Mouse (Mus musculus) thymus, adult 18-20 months (tissue): ENCODE data around the gene 9130213A22Rik.

Experiments
- DNase-seq, 2 experiments: peaks; one replicate each; pipeline ENCODE4 v3.0.0; 2022; ENCODE audit warnings: mixed read lengths in 2 of 2

9130213A22Rik gene

GRCm38 (mm10) chr11:69123056-69123692 is 785 bp upstream of the 9130213A22Rik start:
- DNase-seq, result peak; percentile 68 to 83

GRCm38 (mm10) chr11:69121741-69122335 is 551 bp downstream of the 9130213A22Rik start:
- no peak for DNase-seq

- DNase-seq, result no peak
Measured at GRCm38 (mm10) chr11:69121001-69121740, 1.2 kb downstream of the 9130213A22Rik start.

- no peak for DNase-seq
Measured at GRCm38 (mm10) chr11:69120221-69121000, 2.0 kb downstream of the 9130213A22Rik start, which contains the start of gene Hes7. Gene Hes7, plus strand, starts transcription at chr11:69120404.

DNA sequence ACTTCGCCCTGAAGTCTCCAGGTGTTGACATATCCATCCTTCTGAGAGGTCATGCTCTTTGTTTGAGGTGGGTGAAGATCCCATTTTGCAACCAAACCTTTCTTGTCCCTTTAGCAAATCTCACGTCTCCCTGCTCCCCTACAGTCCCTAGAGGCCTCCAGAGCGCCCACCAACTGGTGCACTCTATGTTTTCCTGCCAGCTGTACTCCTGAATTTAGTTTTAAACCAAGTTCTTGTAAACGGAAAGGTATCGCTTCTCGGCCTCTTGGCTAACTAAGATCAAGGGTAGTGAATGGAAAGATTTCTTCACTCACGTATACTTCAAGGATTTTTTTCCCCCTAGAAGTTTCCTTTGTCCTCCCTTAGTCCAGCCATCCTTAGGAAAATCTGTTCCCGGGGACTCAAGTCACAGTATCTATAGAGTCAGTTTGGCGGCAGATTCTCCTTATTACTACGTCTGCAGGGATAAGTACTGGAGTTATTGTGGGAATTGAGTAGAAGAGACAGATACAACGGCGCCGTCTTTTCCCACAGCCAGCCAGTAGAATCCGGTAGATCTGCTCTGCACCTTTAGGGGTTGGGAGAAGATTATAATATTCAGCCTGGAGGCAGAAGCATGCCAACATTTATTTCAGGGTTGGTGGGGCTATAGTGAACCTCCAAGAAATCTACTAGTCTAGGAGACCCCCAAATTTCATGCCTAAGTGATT is 2.8 kb downstream of the 9130213A22Rik start:
- no peak for DNase-seq

DNA sequence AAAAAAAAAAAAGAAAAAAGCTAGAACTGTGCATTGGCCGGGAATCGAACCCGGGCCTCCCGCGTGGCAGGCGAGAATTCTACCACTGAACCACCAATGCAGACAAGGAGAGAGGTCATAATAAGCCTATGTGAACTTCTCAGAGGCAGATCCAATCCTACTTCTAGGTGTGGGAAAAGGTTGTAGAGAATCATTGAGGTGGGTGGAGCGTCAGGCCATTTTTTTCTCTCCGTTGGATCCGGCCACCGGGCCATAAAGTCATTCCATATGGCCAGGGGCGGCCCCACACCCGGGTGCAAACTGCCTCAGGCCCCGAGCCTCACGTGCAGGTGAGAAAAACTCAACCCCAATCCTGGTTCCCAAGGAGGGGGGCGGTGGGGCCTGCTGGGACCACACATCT is 3.6 kb downstream of the 9130213A22Rik start:
- peak in 1 of 2 experiments; percentile 63 for DNase-seq

GRCm38 (mm10) chr11:69117737-69118695 is 4.4 kb downstream of the 9130213A22Rik start:
- peak; percentile 62 to 72 for DNase-seq

DNA sequence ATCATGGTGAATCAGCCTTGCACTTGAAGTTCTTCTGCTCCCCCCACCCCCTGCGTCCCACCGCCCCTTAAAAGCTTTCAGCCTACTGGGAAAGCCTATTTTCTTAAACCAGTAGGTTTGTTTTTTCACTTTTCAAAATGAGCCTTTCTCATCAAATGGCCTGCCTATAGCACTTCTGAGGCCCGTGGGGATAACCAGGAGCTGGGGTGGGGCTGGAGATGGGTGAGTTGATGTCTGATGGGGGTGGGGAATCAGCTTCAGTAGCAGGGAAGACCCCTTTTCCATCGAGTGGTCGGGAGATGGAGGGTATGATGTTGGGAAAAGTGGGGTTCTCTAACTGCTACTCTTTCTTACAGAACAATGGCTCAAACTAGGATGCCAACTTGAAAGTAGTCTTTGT is 5.5 kb downstream of the 9130213A22Rik start:
- DNase-seq, result peak in 1 of 2 experiments; percentile 4

DNA sequence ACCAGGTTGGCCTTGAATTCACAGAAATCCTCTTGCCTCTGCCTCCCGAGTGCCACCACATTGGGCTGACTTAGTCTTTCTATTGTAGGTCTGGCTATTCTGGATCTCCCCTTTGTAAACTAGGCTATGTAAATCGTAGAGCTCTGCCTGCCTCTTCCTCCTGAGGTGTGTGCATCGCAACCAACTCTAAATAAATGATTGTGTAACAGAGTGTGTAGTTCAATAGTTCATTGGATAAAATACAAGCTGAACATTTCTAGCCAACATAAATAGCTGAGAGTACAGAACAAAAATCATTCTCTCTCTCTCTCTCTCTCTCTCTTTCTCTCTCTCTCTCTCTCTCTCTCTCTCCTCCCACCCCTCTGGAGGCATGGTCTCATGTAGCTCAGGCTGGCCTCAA is 7.8 kb downstream of the 9130213A22Rik start:
- no peak for DNase-seq

- no peak for DNase-seq
Measured at GRCm38 (mm10) chr11:69114018-69114417, 8.4 kb downstream of the 9130213A22Rik start.

GRCm38 (mm10) chr11:69111865-69112264 is 10.5 kb downstream of the 9130213A22Rik start:
- DNase-seq, result no peak

- DNase-seq, result no peak
Measured at GRCm38 (mm10) chr11:69111051-69111810, 11.2 kb downstream of the 9130213A22Rik start.

DNA sequence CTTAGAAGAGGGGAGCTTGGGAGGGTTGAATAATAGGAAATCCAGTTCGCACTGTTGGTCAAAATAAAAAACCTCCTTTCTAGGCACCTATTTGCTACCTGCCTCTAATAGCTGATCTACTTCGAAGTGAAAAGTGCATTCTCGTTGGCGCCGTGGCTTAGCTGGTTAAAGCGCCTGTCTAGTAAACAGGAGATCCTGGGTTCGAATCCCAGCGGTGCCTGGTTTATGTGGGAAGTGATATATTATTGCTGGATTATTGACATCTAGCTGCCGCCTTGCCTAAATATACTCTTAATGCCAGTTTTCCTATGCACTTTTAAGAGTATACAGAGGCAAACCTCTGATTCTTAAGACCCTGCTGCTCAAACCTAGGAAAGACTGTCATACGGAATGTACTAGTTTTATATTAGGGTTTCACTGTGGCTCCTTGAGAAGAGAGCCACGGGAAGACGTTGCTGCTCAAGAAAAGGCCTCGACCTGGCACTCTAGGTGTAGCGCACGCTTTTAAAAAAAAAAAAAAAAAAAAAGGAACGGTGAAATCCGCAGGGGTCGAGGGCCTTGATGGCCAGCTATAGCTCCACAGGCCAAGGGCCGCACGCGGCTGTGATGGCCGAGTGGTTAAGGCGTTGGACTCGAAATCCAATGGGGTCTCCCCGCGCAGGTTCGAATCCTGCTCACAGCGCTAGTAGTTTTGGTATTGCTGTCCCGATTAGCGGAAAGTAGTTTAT is 11.9 kb downstream of the 9130213A22Rik start:
- peak; percentile 65 to 74 for DNase-seq

DNA sequence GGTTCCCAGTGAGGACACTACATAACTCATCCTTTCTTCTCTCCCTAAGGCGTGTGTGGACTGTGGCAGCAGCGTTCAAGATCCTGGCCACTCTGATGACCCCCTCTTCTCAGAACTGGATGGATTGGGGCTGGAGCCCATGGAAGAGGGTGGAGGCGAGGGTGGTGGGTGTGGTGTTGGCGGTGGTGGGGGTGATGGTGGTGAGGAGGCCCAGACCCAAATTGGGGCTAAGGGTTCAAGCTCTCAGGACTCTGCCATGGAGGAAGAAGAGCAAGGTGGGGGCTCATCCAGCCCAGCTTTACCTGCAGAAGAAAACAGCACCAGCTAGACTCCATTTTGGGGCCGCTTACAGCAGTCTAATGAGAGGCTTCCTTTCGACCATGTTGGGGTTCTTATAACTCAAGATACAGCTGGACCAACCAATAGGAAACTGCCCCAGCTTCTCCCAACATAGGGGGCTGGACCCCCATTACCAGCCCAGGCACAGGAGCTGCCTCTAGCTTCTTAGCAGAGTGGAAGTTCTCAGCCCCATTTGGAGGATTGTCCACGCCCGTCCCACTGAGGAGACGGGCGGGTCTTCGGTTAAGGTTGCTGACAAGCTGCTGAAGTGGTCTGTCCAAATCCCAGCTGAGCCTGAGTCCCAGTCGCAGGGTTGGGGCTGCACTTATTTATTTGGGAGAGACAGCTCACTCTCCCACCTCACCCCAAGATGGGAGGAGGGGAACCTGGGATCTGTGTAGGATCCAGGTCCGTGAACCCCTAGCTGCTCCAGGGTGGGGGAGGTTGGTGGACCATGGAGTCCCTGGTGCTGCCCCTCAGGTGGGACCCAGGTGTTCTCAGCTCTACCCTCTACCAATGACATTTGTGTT is 13.1 kb downstream of the 9130213A22Rik start:
- no peak for DNase-seq

DNA sequence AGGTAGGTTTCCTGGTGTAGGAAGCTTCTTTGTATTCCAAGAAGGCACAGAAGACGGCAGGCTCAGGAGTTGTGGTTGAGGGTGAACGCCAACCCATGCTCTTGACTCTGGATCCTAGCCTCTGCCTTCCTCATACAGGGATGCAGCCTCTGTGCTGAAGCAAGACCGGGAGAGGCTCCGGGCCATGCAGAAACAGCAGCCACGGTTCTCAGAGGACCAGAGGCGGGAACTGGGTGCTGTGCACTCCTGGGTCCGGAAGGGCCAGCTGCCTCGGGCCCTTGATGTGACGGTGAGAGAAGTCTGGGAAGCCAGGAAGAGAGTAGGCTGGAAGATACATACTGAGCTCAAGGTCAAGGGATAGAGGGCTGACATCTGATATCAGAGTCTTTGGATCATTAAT is 14.2 kb downstream of the 9130213A22Rik start:
- DNase-seq, result no peak

DNA sequence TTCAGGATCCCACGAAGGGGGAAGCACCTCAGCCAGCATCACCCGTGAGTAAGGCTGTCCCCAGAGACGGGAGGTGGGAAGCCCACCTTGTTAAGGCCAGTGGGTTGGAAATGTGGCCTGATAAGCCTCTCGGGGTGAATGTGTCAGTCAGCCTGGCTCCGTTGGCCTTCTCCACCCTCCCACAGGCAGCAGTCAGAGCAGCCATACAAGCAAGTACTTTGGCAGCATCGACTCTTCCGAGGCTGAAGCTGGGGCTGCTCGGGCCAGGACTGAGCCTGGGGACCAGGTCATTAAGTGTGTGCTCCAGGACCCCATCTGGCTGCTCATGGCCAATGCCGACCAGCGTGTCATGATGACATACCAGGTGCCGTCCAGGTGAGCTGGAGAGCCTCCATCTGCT is 14.7 kb downstream of the 9130213A22Rik start:
- DNase-seq, result peak in 1 of 2 experiments; percentile 3

- DNase-seq, result no peak
Measured at GRCm38 (mm10) chr11:69106842-69107241, 15.5 kb downstream of the 9130213A22Rik start.

- DNase-seq, result peak in 1 of 2 experiments; percentile 4
Measured at GRCm38 (mm10) chr11:69106299-69106698, 16.1 kb downstream of the 9130213A22Rik start.

DNA sequence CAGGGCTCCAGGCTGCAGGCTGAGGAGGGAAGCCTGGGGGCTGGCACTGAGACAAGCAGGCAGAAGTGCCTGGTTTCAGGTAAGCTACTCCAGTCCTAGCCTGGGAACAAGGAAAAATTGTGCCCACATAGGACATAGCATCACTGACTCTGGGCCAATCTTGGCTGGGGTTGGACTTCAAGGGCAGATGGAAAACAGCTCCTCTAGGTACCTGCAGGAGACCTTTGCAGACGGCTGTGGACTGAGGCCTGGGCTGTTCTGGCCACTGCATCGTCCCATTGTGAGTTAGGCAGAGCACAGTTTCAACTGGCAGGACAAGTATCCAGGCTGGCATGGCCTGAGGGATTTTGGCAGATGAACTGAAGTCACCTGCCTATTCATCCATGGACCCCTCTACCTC is 16.6 kb downstream of the 9130213A22Rik start:
- no peak for DNase-seq
